Mouse (Mus musculus): ENCODE measurements around the gene Chn1.

GRCm38 (mm10) chr2:73609724-73610210 lies 165.4 kb downstream of the Chn1 start:
- TF ChIP-seq CTCF (IDR thresholded peaks at IDR 0.05; ENCODE audit: low read depth, low read length) (no peak), TAL1 (conservative IDR thresholded peaks at IDR 0.05; ENCODE audit: low read depth, low read length) (no peak), GATA1 (IDR thresholded peaks at IDR 0.05; ENCODE audit: borderline replicate concordance, low read length) (no peak), GATA2 (IDR thresholded peaks at IDR 0.05; ENCODE audit: borderline replicate concordance, low read depth, low read length) (no peak), POLR2AphosphoS5 (IDR thresholded peaks at IDR 0.05; ENCODE audit: insufficient replicate concordance, low read depth, low read length) (no peak)
